Mouse (Mus musculus) hindbrain, embryonic 11.5 days (tissue): ENCODE measurements around the gene Fam183b. TPM values are rescaled to one million over a fixed set of nuclear protein-coding genes. Genes with fewer than 3 reads are reported as not detected.
"Not testable (repeated sequence)": the region's sequence is repeated elsewhere in the genome, so short reads cannot be mapped to it uniquely, and the experiment has no call there.

ENCODE experiments used
- ATAC-seq: fragments of 200-750 bp; cut with Nextera tagmentation; 2 replicates; pipeline ENCODE4 v1.8.0; 2017; ENCODE audit warnings: mild to moderate bottlenecking, moderate TSS enrichment, moderate library complexity; ENCODE audit not compliant: low FRiP score
- DNase-seq: peaks from one replicate; pipeline ENCODE4 v3.0.0-alpha.2; 2015; ENCODE audit warnings: low spot score
- H3K27ac ChIP-seq: fragments of 300-500 bp; sonication (generic); 2 replicates; pipeline ENCODE4 v1.5.1; 2014; ENCODE audit warnings: mild to moderate bottlenecking, low read depth, low read length
- H3K27me3 ChIP-seq: fragments of 300-500 bp; sonication (generic); 2 replicates; pipeline ENCODE4 v1.6.1; 2014; ENCODE audit warnings: mild to moderate bottlenecking, low read length, moderate library complexity, mixed read lengths; ENCODE audit not compliant: control insufficient read depth, insufficient read depth
- H3K36me3 ChIP-seq: fragments of 300-500 bp; sonication (generic); 2 replicates; pipeline ENCODE4 v1.6.1; 2014; ENCODE audit warnings: mild to moderate bottlenecking, low read length, moderate library complexity, mixed read lengths; ENCODE audit not compliant: control insufficient read depth, insufficient read depth
- H3K4me1 ChIP-seq: fragments of 300-500 bp; sonication (generic); replicated peaks from 2 replicates; pipeline ENCODE4 v1.6.1; 2014; ENCODE audit warnings: low read length, mixed read lengths; ENCODE audit not compliant: control insufficient read depth, insufficient read depth
- H3K4me2 ChIP-seq: fragments of 300-500 bp; sonication (generic); replicated peaks from 2 replicates; pipeline ENCODE4 v1.6.1; 2014; ENCODE audit warnings: mild to moderate bottlenecking, low read depth, low read length
- H3K4me3 ChIP-seq: fragments of 300-500 bp; sonication (generic); 2 replicates; pipeline ENCODE4 v1.5.1; 2014; ENCODE audit warnings: low read depth, low read length
- H3K9ac ChIP-seq: fragments of 300-500 bp; sonication (generic); 2 replicates; pipeline ENCODE4 v1.6.1; 2014; ENCODE audit warnings: low read depth, low read length
- H3K9me3 ChIP-seq: fragments of 300-500 bp; sonication (generic); 2 replicates; pipeline ENCODE4 v1.6.1; 2016; ENCODE audit warnings: low read length; ENCODE audit not compliant: control insufficient read depth
- WGBS: fragments of 180-500 bp; shearing (Covaris S2); extraction: QIAGEN DNeasy Blood & Tissue Kit; methylation state at CpG from one replicate; pipeline ENCODE4 v1.1.7; 2014; 5-methylcytosine and 5-hydroxymethylcytosine counted together
- polyA plus RNA-seq: library from polyadenylated mRNA; unstranded; fragments of >200 nt; fragmentation: Nextera tagmentation; extraction: Ambion mirVana; gene quantifications from 2 replicates; pipeline ENCODE4 v1.2.1, GENCODE M21; 2014

Gene Fam183b
- polyA plus RNA-seq, 1 experiment from 2014 or later, result 8.2 TPM

GRCm38 (mm10) chr11:58814700-58815099, 12.9 kb upstream of the Fam183b start, which contains the start of gene Olfr313:
Gene Olfr313 (plus strand): TSS chr11:58815000.
- not testable (repeated sequence) for H3K9me3 ChIP-seq, H3K4me1 ChIP-seq, DNase-seq, ATAC-seq, H3K9ac ChIP-seq, H3K36me3 ChIP-seq, H3K27ac ChIP-seq, H3K27me3 ChIP-seq, H3K4me2 ChIP-seq, H3K4me3 ChIP-seq
- WGBS, result 73% methylated on average over 1 of the region's 1 CpGs

DNA sequence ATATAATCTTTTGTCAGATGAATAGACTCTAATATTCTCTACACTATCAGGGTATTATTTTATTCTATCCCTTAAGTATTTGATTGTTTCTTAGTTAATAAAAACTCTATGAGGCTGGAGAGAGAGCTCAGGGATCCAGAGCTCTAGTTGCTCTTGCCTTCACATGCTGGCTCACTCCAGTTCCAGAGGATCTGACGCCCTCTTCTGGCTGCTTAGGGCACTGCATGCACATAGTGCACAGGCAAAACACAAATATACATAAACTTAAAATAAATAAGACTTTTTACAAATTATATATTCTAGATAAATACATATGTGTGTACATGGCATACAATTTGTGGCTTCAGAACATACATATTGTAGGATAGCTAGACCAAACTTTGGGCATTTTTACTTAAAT, 10.2 kb upstream of the Fam183b start:
- Histone ChIP-seq H3K27me3 (no peaks in the 10 kb centered on the region), H3K9ac (no peak overlapping the region), H3K4me1 (no peaks in the 10 kb centered on the region), H3K9me3 (no peaks in the 10 kb centered on the region), H3K36me3 (no peaks in the 10 kb centered on the region), H3K4me2 (no peak overlapping the region), H3K4me3 (no peak overlapping the region), H3K27ac (no peak overlapping the region)
- WGBS, result 16% methylated on average over 1 of the region's 1 CpGs
- DNase-seq, result no peak
- ATAC-seq, result no peak

- Histone ChIP-seq H3K9me3 (no peaks in the 10 kb centered on the region), H3K9ac (no peak overlapping the region), H3K27me3 (no peaks in the 10 kb centered on the region), H3K36me3 (no peaks in the 10 kb centered on the region), H3K4me3 (no peak overlapping the region), H3K27ac (no peak overlapping the region), H3K4me2 (no peak overlapping the region), H3K4me1 (no peaks in the 10 kb centered on the region)
- ATAC-seq (no peak), DNase-seq (no peak)
- WGBS, result 81% methylated on average over 2 of the region's 2 CpGs
Observed at GRCm38 (mm10) chr11:58804393-58804792, 2.6 kb upstream of the Fam183b start.

DNA sequence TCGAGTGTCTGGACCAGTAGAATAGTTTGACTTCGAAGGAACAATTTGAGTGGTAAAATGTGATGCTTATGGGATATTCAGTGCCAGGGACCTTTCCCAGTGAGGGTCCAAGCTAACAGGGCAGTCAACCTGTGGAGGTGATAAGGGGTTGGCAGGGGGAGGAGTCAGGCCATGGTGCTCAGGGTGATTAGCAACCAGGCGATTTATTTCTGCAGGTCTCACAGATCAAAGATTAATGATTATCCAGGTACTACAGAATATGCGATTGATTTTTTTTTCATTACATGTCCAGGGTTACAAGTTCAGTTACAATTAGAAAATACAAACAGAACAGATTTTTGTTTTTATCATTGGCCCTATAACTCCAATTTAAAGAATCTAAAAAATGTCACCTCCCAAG, 2.1 kb upstream of the Fam183b start:
- Histone ChIP-seq H3K9ac (no peak overlapping the region), H3K36me3 (no peaks in the 10 kb centered on the region), H3K27me3 (no peaks in the 10 kb centered on the region), H3K4me3 (no peak overlapping the region), H3K9me3 (no peaks in the 10 kb centered on the region), H3K4me2 (no peak overlapping the region), H3K27ac (no peak overlapping the region), H3K4me1 (no peaks in the 10 kb centered on the region)
- ATAC-seq (no peak), DNase-seq (no peak)
- 72% methylated on average over 4 of the region's 4 CpGs for WGBS

DNA sequence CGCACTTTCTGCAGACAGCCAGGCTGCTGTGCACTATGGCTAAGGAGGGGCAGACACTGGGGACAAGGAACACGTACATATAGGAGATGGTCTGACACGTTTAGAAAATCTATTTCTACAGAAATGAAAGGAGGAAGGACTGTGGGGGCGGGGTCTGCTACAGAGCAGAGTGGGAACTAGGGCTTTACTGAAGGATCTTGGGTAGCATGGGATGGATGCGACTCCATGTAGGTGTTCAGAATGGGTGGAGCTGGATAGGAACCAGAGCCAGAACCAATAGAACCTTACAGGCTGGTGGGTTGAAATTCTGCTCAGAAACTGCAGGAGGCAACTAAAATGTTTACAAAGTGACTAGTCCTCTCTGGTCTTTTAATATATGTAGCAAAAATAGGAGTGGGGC, 2.0 kb downstream of the Fam183b start:
- Histone ChIP-seq H3K27me3 (no peaks in the 10 kb centered on the region), H3K4me1 (no peaks in the 10 kb centered on the region), H3K36me3 (no peaks in the 10 kb centered on the region), H3K9ac (no peak overlapping the region), H3K9me3 (no peaks in the 10 kb centered on the region), H3K4me2 (no peak overlapping the region), H3K4me3 (no peak overlapping the region), H3K27ac (no peak overlapping the region)
- ATAC-seq, result no peak
- DNase-seq, result no peak
- WGBS, result 79% methylated on average over 5 of the region's 5 CpGs

GRCm38 (mm10) chr11:58796850-58797249, 4.9 kb downstream of the Fam183b start:
- no peaks in the 10 kb centered on the region for H3K4me1 ChIP-seq
- H3K4me2 ChIP-seq, result no peak overlapping the region
- no peak overlapping the region for H3K4me3 ChIP-seq
- no peak overlapping the region for H3K27ac ChIP-seq
- DNase-seq, result no peak
- no peak for ATAC-seq
- no peaks in the 10 kb centered on the region for H3K36me3 ChIP-seq
- no peaks in the 10 kb centered on the region for H3K9me3 ChIP-seq
- H3K27me3 ChIP-seq, result no peaks in the 10 kb centered on the region
- H3K9ac ChIP-seq, result no peak overlapping the region
- WGBS, result 79% methylated on average over 7 of the region's 7 CpGs

DNA sequence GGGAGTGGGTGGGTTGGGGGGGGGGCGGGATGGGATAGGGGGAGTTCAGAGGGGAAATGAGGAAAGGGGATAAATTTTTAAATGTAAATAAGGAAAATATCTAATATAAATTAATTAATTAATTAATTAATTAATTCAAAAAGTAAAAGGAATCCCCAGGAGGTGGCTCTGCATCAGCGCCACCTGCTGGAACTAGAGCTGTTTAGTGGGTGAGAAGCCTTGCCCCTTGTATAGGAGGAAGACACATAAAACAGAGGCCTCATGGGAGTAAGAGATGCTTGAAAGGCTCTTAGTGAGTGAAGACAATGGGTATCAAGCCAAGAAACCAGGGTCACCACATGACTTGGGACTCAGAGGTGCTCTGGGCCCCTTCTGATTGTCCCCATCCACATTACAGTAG, 5.9 kb downstream of the Fam183b start:
- H3K4me2 ChIP-seq, result no peak overlapping the region
- no peak for DNase-seq
- no peak overlapping the region for H3K27ac ChIP-seq
- no peak overlapping the region for H3K4me3 ChIP-seq
- no peaks in the 10 kb centered on the region for H3K4me1 ChIP-seq
- no peaks in the 10 kb centered on the region for H3K27me3 ChIP-seq
- no peaks in the 10 kb centered on the region for H3K36me3 ChIP-seq
- H3K9ac ChIP-seq, result no peak overlapping the region
- WGBS, result 89% methylated on average over 2 of the region's 2 CpGs
- no peaks in the 10 kb centered on the region for H3K9me3 ChIP-seq
- no peak for ATAC-seq

DNA sequence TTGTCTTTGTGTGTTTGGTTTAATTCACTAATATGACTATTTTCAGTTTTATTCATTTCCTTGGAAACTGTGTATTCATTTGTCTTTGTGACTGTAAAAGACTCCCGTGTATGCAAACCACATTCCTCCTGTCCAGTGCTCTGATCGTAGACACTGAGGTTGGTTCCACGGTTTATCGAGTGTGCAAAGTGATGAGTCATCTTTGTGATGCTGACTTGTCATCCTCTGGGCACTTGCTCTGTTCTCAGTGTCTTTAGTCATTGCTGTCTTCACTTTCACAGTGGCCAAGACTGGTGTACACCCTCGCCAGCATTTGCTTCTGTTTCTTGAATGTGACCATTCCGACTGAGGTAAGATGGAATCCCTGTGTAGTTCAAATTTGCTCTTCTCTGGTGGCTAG, 11.1 kb downstream of the Fam183b start:
- H3K27ac ChIP-seq, result no peak overlapping the region
- no peaks in the 10 kb centered on the region for H3K36me3 ChIP-seq
- no peak overlapping the region for H3K4me3 ChIP-seq
- H3K4me2 ChIP-seq, result no peak overlapping the region
- no peaks in the 10 kb centered on the region for H3K9me3 ChIP-seq
- no peaks in the 10 kb centered on the region for H3K4me1 ChIP-seq
- no peak overlapping the region for H3K9ac ChIP-seq
- WGBS, result 83% methylated on average over 6 of the region's 6 CpGs
- H3K27me3 ChIP-seq, result no peaks in the 10 kb centered on the region
- no peak for ATAC-seq
- no peak for DNase-seq

- no peak overlapping the region for H3K4me2 ChIP-seq
- ATAC-seq (no peak), DNase-seq (no peak)
- WGBS, result 65% methylated on average over 2 of the region's 2 CpGs
- H3K27me3 ChIP-seq, result no peaks in the 10 kb centered on the region
- H3K4me3 ChIP-seq, result no peak overlapping the region
- H3K27ac ChIP-seq, result no peak overlapping the region
- no peaks in the 10 kb centered on the region for H3K4me1 ChIP-seq
- no peak overlapping the region for H3K9ac ChIP-seq
- H3K36me3 ChIP-seq, result no peaks in the 10 kb centered on the region
- no peaks in the 10 kb centered on the region for H3K9me3 ChIP-seq
Observed at GRCm38 (mm10) chr11:58790053-58790452, 11.7 kb downstream of the Fam183b start.
